Mouse (Mus musculus) T-cell, adult 2 months (primary cell): Measurements from ENCODE around the gene 4933427D14Rik.
"Not testable (repeated sequence)": the region's sequence is repeated elsewhere in the genome, so short reads cannot be mapped to it uniquely, and the experiment has no call there.

Experiments
- DNase-seq: peaks from one replicate; pipeline ENCODE4 v3.0.0; 2022; ENCODE audit warnings: low spot score

Gene 4933427D14Rik

GRCm38 (mm10) chr11:72203440-72203839 is 3.8 kb downstream of the 4933427D14Rik start:
- no peak for DNase-seq

GRCm38 (mm10) chr11:72196506-72196905 is 10.8 kb downstream of the 4933427D14Rik start:
- DNase-seq = no peak

- DNase-seq = no peak
These were observed 13.0 kb downstream of the 4933427D14Rik start for GRCm38 (mm10) chr11:72194259-72194658.

GRCm38 (mm10) chr11:72190857-72191256 is 16.4 kb downstream of the 4933427D14Rik start:
- no peak for DNase-seq

- DNase-seq = no peak
These were observed 23.0 kb downstream of the 4933427D14Rik start for GRCm38 (mm10) chr11:72184252-72184651.

GRCm38 (mm10) chr11:72181136-72181535 is 26.1 kb downstream of the 4933427D14Rik start:
- DNase-seq = no peak

- no peak for DNase-seq
These were observed 26.7 kb downstream of the 4933427D14Rik start for GRCm38 (mm10) chr11:72180556-72180955.

- DNase-seq = no peak
These were observed 30.7 kb downstream of the 4933427D14Rik start for GRCm38 (mm10) chr11:72176553-72176952.

- DNase-seq = no peak
These were observed 31.3 kb downstream of the 4933427D14Rik start for GRCm38 (mm10) chr11:72175966-72176365.

- DNase-seq = no peak
These were observed 32.5 kb downstream of the 4933427D14Rik start for GRCm38 (mm10) chr11:72174721-72175120.

- DNase-seq = no peak
These were observed 33.8 kb downstream of the 4933427D14Rik start for GRCm38 (mm10) chr11:72173506-72173905.

GRCm38 (mm10) chr11:72171906-72172305 is 35.4 kb downstream of the 4933427D14Rik start:
- not testable (repeated sequence) for DNase-seq

- DNase-seq = no peak
These were observed 37.4 kb downstream of the 4933427D14Rik start for GRCm38 (mm10) chr11:72169871-72170270.

GRCm38 (mm10) chr11:72163198-72163597 is 44.1 kb downstream of the 4933427D14Rik start:
- DNase-seq = no peak

GRCm38 (mm10) chr11:72156624-72157023 is 50.6 kb downstream of the 4933427D14Rik start:
- DNase-seq = no peak

- DNase-seq = no peak
These were observed 51.3 kb downstream of the 4933427D14Rik start for GRCm38 (mm10) chr11:72155981-72156428.

GRCm38 (mm10) chr11:72155186-72155980 is 51.9 kb downstream of the 4933427D14Rik start:
- DNase-seq = no peak

GRCm38 (mm10) chr11:72153122-72153862 is 54.0 kb downstream of the 4933427D14Rik start:
- no peak for DNase-seq

- no peak for DNase-seq
These were observed 56.1 kb downstream of the 4933427D14Rik start for GRCm38 (mm10) chr11:72151120-72151519.

- no peak for DNase-seq
These were observed 59.3 kb downstream of the 4933427D14Rik start for GRCm38 (mm10) chr11:72147910-72148309.

- DNase-seq = no peak
These were observed 61.4 kb downstream of the 4933427D14Rik start for GRCm38 (mm10) chr11:72145877-72146248.

- DNase-seq = no peak
These were observed 61.9 kb downstream of the 4933427D14Rik start for GRCm38 (mm10) chr11:72145182-72145876.
